Mouse (Mus musculus) gastrocnemius, adult 8-10 months (tissue): ENCODE measurements at regions not wholly inside any gene's neighbourhood (a gene's known extent, or its start where the extent isn't known, plus 50 kb on each side); places are given as distances from the start of the nearest gene placed in this dataset.

Source experiments
- DNase-seq, 2 experiments: peaks; one replicate each; pipeline ENCODE4 v3.0.0; 2022; ENCODE audit warnings: low spot score in 2 of 2

DNA sequence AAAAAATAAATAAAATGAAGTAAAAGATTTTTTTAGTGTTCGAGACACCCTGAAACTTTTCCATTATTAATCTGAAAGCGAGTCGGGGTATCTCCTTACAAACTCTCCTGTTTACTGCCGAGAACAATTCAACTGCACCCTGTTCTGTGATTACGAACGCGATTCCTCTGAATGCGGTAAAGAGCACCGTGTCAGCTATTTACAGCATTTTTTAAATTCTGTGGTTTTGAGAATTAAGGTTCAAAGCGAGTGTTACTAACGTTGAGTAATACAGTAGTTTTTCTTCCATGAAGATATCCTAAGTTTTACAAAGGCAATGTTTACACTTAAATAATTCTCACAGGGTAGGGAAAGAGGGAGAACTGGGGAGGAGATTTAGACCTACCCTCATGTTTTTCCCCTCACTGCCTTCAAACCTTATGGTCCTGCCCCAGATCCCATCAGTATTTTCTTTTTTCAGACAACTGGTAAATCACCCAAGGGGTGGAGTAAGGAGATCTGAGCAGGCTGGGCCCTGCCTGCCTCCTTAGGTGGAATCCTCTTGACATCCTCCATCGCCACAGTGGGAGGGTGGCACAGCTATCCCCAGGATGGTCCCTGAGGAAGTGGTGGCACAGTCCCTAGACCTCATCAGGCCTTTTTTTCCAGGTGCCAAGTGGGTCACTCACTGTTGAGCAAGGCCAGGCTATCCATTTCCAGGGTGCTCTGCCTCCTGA is 89.9 kb upstream of the Cited2 start:
- no peak for DNase-seq

DNA sequence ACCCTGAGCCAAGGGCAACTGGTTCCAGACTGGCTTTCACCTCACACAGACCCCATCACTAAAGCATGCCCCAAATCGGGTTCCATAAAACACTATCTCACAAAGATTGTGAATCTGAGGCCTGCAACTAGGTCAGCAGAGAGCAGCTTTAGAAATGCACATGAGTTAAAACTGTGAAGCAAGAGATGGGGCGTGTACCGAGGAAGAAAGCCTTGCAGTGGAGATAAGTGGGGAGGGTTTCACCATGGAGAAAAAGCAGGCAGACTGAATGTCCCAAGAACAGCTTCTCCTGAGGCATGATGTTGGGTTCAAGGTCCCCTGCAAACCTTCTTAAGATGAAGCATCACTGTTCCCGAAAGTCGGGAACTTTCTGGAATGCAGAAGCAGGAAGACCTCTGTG is 77.7 kb upstream of the Cited2 start:
- DNase-seq = no peak

DNA sequence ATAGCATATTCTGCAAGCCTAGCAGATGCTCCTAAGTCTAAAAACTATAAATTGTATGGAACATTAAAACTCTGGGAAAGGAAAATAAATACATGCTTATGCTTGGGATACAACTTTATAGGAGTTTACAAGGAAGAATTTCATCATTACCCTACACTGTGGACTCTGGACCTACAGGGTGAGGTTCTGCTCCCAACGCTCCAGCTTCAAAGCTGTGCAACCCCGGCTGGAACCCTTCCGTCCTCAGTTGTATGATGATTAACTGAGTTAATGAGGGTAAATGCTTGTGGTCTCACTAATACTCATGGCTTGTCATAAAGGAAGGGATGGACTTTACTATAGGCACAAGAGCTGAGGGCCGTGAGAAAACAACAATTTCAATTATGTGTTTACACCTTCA is 76.6 kb upstream of the Cited2 start:
- no peak for DNase-seq

DNA sequence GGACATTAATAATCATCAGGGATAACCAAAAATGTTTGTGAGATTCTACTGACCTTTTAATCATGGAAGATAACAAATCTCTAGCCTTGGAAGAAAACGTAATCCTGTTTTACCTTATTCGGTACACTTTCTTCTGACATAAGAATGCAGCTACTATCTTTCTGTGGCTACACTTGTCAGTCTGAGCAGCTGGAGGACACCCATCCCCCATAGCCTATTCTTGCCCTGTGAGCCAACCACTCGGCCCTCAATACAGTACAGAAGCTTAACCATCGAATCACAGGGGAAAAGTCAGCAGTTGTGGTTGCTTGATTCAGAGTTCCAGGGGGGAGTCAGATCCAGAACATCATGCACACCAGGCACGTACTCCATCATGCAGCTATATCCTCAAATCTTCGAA is 74.9 kb upstream of the Cited2 start:
- DNase-seq = no peak

DNA sequence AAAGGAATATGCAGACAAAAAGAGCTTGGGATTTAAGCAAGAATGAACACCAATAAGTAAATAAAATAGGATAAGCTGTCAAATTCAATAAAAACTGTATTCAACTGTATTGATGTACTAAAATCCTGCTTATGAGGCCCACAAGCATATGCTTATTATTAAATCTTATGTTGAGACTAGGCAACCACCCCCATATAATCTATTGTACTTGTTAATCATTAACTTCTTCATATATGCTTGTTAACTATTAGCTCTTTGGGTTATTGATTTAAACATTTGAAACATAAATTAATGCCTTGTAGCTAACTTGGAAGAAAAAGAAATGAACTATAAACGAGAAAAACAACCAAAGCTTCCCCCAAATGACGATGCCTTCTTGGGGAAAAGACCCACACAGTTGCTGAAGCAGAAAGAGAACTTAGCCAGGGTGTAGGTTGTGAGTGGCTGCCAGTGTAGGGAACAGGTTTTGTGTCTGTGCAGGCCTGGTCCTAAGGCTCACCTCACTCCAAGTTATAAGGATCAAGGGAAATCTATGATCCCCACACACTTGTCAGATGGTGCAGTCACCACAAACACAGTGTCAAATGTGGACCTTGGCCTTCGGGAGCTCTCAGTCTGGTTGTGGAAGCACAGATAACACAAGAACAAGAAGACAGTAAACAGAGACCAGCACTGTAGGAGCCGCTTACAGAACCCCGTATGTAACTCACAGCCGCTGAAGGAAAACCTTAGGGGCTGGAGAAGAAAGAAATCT is 71.8 kb upstream of the Cited2 start:
- DNase-seq = no peak

DNA sequence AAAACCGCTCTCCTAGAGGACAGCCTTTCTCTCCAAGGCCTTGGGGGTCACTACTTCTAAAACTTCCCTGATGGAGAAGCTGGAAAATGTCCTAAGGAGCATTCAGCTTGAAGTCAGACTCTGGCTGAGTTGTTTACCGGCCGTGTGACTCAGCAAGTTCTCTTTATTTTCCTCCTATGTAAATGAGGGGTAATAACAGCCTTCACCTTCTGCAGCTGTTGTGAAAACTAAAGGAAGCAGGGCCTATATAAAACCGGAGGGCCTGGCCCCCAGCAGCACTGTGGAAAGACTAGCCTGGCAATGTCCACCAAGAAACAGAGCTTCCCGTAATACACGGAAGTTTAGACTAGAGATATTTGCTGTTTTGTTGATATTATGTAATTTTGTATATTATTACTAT is 69.7 kb upstream of the Cited2 start:
- no peak for DNase-seq

DNA sequence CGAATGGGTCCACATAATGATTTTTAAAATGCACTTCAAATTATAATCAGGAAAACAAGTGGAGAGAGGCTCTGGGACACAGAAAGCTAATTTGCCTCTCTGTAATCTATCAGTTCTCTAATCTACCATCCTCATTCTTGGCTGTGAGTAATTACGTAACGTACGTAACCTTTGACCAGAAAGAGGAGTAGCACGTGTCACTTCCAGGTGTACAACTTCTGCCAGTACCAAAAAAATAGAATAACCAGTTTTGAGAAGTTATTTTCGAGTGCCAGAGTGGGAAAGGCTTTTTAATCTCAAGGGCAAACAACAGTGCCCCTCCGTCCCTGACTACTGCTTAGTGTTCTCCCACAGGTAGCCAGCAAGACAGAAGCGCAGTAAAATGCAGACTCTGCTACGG is 69.2 kb upstream of the Cited2 start:
- no peak for DNase-seq

DNA sequence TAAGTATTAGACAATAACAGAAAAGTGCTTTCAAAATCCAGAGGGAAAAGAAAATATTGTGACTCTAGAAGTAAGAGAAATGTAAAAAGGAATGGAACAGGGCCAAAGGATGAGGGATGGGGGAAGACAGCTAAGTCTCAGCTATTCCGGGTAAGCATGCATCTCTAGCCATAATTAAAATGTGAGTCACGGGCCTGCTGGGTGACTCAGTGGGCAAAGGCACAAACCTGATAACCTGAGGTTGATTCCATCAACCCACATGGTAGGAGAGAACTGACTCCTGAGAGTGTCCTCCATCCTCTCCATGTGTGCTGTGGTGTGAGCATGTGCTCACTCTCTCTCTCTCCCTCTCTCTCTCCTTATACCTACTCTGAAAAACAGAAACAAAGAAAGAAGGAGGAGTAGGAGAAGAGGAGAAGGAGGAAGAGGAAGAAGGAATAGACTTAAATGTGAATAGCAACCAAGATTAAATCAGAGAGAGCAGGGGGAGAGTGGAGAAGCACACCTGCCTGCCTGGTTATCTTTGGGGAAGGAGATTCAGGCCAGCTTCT is 68.6 kb upstream of the Cited2 start:
- DNase-seq = no peak

DNA sequence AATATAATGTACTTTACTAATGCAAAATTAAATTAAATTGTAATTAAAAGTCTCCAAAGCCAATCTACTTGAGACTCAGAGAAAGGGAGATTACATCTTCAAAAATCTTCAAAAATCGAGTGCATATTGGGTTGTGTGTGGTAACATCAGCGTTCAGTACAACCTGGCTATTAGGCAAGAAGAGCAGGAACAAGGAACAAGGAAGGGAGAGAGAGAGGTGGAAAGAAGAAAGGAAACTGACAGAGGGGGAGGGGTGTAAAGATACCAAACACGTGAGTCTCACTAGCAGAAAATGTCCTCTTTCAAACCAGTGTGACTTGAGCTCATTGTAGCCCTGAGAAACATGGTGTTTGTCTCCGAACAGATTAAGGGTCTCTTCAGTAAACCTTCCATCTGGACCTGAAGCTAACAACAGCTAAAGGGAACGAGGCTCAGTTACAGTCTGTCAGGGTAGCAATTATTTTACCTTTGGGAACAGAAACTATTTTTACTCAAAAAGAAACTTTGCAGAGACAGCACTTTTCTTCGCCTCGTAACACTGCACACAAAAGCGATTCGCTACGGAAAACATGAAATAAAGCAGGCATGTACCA is 67.5 kb upstream of the Cited2 start:
- DNase-seq = no peak

DNA sequence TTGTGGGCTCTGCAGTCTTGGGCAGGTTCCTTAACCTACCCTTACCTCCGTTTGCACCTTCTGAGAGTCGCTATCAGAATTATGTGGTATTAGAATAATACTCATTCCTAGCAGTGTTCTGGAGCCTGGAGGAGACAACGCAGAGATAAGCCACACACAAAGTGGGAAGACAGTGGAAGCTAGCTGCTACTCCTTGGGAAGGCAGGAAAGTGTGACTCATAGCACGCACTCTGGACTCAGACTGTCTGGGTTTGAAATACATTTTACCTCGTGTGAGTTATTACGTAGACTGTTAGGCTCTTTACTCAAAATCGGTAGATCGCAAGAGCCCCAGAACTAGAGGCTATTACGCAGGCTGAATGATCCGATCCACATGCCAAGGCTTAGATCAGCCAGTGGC is 66.7 kb upstream of the Cited2 start:
- DNase-seq = no peak

DNA sequence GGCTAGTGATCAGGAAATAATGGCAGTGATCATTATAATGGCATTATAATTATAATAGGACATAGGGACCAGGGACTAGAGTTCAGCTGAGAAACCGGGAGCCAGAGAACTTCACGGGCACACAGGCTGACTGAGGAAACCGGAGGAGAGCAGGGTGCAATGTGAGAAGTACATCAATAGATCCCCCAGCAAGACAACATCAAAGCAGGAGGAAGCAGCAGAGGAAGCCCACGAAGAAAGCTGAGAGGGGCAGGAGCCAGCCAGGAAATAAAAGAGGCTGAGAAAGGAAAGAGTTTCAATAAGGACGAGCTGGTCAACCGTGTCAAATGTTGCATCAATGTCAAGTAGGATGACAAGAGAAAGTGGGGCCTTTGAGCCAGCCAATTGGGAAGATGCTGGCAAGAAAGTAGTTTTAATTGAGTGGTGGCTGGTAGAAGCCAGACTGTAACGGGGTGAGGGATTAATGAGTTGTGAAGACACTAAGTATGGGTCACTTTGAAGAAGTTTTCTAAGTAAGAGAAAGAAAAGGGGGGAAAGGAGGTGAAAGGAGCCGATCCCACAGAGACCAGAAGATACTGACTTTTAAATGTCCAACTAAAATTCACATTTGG is 66.0 kb upstream of the Cited2 start:
- no peak for DNase-seq

DNA sequence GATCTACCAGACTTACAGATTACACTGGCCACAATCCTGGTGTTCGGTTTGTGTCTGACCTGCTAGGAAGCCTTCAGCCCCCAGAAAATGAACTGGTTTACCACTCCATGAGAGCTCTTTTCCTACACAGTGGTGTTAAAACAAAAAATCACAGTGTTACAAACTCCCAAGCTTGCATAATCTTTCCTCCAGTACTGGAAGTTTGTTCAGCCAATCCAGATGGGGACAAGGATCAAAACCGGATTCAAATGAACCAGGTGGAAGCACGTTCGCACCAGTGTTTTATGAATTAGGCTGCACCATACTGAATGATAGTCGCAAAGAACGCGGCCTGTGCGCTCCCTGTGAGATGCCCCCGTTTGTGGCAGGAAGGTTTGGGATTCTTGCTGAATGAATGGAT is 63.4 kb upstream of the Cited2 start:
- no peak for DNase-seq

DNA sequence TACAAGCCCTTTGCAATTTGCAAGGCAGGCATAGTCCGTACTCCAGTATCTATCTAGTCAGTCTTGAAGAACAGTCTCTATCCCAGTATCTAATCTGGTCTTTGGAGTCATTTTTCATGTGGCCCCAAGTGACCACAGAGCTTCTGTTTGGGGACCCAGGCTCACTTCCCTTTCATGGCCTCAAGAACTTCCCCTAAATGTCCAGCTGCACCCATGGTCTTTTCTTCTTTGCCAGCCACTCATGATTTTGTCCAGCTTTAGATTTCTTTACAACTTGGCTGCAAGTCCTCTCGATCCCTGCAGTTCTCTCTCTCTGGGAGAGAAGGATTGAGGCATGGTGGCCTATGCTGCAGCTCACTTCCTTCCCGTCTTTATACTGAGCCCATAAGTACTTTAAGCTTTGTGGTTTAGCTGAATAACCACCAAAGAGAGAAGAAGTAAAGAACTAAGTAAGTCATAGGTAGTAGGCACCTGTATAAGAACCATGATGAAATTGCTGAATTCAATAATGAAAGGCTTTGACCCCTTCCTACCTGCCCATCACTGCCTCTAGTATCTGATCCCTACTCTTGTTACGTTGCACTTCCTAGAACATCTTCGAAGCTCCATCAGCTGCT is 62.1 kb upstream of the Cited2 start:
- DNase-seq = no peak

DNA sequence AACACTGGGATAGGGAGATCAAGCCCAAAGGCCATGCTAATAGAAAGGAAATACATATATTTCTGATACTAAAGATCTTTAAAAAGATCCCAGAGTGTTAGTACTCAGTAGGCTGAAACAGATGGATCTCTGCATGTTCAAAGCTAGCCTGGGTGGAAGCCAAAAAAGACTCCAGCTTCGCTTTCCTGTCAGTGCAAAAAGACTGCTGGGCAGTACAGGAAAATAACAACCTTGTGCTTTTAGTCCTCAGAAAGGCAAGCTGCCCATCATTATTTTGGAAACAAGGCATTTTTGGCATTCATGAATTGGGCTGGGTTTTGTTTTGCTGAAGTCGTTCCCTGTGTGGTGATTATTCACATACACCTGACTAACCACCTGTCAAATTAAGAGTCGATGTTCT is 56.9 kb upstream of the Cited2 start:
- no peak for DNase-seq

DNA sequence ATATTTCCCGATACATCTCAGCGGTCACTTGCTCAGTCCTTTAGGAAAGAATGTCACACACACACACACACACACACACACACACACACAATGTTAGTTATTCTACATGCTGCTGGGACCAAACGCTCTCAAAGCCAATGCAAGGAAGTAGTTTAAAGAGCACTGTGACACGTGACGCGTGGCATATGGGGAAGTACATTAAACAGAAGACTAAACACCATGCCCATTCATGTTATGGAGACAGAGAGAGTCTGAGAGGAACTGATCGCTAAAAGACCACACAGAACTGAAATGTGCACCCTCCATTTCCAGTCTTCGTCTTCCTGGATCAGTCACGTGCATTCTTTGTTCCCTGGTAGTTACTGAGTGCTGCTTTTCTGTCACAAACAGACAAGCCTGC is 53.6 kb upstream of the Cited2 start:
- no peak for DNase-seq
